In the genomic region with DNA sequence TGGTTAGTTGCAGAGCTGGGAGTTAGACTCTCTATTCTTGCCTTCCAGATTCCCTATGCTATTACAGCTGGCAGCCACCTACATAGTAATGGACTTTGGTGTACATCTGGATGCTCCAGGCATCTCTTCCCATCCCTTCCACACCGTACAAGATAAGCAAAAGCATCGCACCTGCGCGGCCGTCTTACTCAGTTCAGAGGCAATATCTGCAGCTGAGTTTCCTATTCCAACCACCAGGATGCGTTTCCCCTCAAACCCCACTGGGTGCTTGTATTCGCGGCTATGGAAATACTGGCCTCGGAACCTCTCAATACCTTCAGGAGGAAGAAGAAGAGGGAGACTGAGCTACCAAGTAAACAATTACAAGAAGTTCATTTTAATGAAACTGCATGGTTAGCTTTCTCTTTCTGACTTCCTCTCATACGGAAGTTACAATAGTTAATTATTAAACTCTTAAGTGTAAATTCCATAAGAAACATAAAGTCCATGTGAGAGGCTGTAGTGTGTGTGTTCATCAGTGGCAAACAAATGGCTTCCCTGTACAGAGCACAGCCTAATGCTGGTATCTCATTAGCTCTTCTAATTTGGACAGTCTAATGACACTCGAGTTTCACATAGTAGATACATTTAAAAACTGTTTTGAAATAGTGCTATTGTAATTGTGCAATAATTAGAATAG, we compare ENCODE assay signal across 28 mouse cellular contexts. TPM values are rescaled to one million over a fixed set of nuclear protein-coding genes. Genes with fewer than 3 reads are reported as not detected.
A peak's percentile ranks its signal among the peaks of the same experiment; 100 is the strongest.
DNase-seq lines count a peak whose midpoint lies in the region; ATAC-seq and TF ChIP-seq lines count a peak whose summit lies in the region.
"Had no signal": no experiment of that assay in that cellular context is flagged by ENCODE, and none has a peak within 500 bp of the region (broad histone marks: within the 10 kb centered on the region; RNA-seq: fewer than 3 reads in every experiment).

No protein-coding gene starts in this region.

- H3K27me3 ChIP-seq in kidney, embryonic 15.5 days = no peaks in the 10 kb centered on the region
- H3K27me3 ChIP-seq in liver, postnatal 0 days (ENCODE audit: insufficient read depth, low read length) = no peaks in the 10 kb centered on the region
- H3K27me3 ChIP-seq in liver, embryonic 12.5 days (replicated peaks) = no peaks in the 10 kb centered on the region
- H3K27me3 ChIP-seq in intestine, embryonic 15.5 days (replicated peaks) = no peaks in the 10 kb centered on the region
- H3K27me3 ChIP-seq in stomach, embryonic 15.5 days (replicated peaks) = no peaks in the 10 kb centered on the region
- no peaks in the 10 kb centered on the region for H3K27me3 ChIP-seq in neural tube, embryonic 15.5 days (replicated peaks)
- H3K27me3 ChIP-seq: embryonic facial prominence, embryonic 13.5 days; forebrain, embryonic 12.5 days; hindbrain, embryonic 12.5 days had no signal

- H3K27ac ChIP-seq in kidney, embryonic 15.5 days = no peak overlapping the region
- 0 out of 2 replicates have a peak overlapping the region, but pooled peaks have one; percentile 34 for H3K27ac ChIP-seq in liver, postnatal 0 days (ENCODE audit: low read depth)
- H3K27ac ChIP-seq in liver, embryonic 12.5 days = no peak overlapping the region
- no peak overlapping the region for H3K27ac ChIP-seq in intestine, embryonic 15.5 days
- H3K27ac ChIP-seq in stomach, embryonic 15.5 days = no peak overlapping the region
- H3K27ac ChIP-seq in neural tube, embryonic 15.5 days (replicated peaks) = no peak overlapping the region
- H3K27ac ChIP-seq: embryonic facial prominence, embryonic 13.5 days; forebrain, embryonic 12.5 days; hindbrain, embryonic 12.5 days; macrophage had no signal

- TF ChIP-seq CTCF in liver, postnatal 0 days (IDR thresholded peaks at IDR 0.05; ENCODE audit: low read depth) = peak; percentile 24; the same call in 1 of the 2 replicates

- no peak for DNase-seq in kidney, adult 18-20 months
- no peak for DNase-seq in liver, postnatal 0 days
- DNase-seq in gastrocnemius, adult 8-10 months (ENCODE audit: low spot score in 2 of 2) = no peak
- DNase-seq: adrenal gland, adult 2 months; cerebellum, adult 18-20 months; cerebellum, postnatal 36 days; embryo, embryonic 11 days; kidney, postnatal 14 days; lung, embryonic 14.5 days; thymus, postnatal 14 days had no signal

- H3K9me3 ChIP-seq in kidney, embryonic 15.5 days (replicated peaks) = no peaks in the 10 kb centered on the region
- H3K9me3 ChIP-seq in liver, postnatal 0 days (ENCODE audit: low read length) = no peaks in the 10 kb centered on the region
- no peaks in the 10 kb centered on the region for H3K9me3 ChIP-seq in liver, embryonic 12.5 days (replicated peaks)
- no peaks in the 10 kb centered on the region for H3K9me3 ChIP-seq in intestine, embryonic 15.5 days
- no peaks in the 10 kb centered on the region for H3K9me3 ChIP-seq in stomach, embryonic 15.5 days
- H3K9me3 ChIP-seq in neural tube, embryonic 15.5 days (replicated peaks) = no peaks in the 10 kb centered on the region
- H3K9me3 ChIP-seq: embryonic facial prominence, embryonic 13.5 days; forebrain, embryonic 12.5 days; hindbrain, embryonic 12.5 days had no signal

- no peak overlapping the region for H3K4me2 ChIP-seq in kidney, embryonic 15.5 days
- H3K4me2 ChIP-seq in liver, postnatal 0 days (ENCODE audit: low read depth, low read length) = peak overlapping the region; percentile 26; the same call in 1 of the 2 replicates
- no peak overlapping the region for H3K4me2 ChIP-seq in liver, embryonic 12.5 days
- no peak overlapping the region for H3K4me2 ChIP-seq in intestine, embryonic 15.5 days (replicated peaks)
- no peak overlapping the region for H3K4me2 ChIP-seq in stomach, embryonic 15.5 days
- no peak overlapping the region for H3K4me2 ChIP-seq in neural tube, embryonic 15.5 days
- H3K4me2 ChIP-seq: embryonic facial prominence, embryonic 13.5 days; forebrain, embryonic 12.5 days; hindbrain, embryonic 12.5 days; lung, embryonic 14.5 days; midbrain, embryonic 11.5 days had no signal

- TF ChIP-seq EP300 in liver, postnatal 0 days (IDR thresholded peaks at IDR 0.05; ENCODE audit: low read depth) = no peak

- 0 out of 2 replicates have a peak, but pooled peaks cover 2% of the 10 kb centered on the region for H3K4me1 ChIP-seq in kidney, embryonic 15.5 days
- peaks cover 4% of the 10 kb centered on the region; the same call in 1 of the 2 replicates for H3K4me1 ChIP-seq in liver, postnatal 0 days (ENCODE audit: insufficient read depth)
- no peaks in the 10 kb centered on the region for H3K4me1 ChIP-seq in liver, embryonic 12.5 days
- H3K4me1 ChIP-seq in intestine, embryonic 15.5 days (replicated peaks) = no peaks in the 10 kb centered on the region
- no peaks in the 10 kb centered on the region for H3K4me1 ChIP-seq in stomach, embryonic 15.5 days
- no peaks in the 10 kb centered on the region for H3K4me1 ChIP-seq in neural tube, embryonic 15.5 days
- H3K4me1 ChIP-seq: embryonic facial prominence, embryonic 13.5 days; forebrain, embryonic 12.5 days; hindbrain, embryonic 12.5 days had no signal

- 79% methylated on average over 11 of the region's 11 CpGs for WGBS in kidney, embryonic 15.5 days
- 69% methylated on average over 11 of the region's 11 CpGs for WGBS in liver, postnatal 0 days (ENCODE audit: insufficient replicate concordance)
- WGBS in liver, embryonic 12.5 days (ENCODE audit: insufficient replicate concordance) = 70% methylated on average over 11 of the region's 11 CpGs
- 72% methylated on average over 11 of the region's 11 CpGs for WGBS in intestine, embryonic 15.5 days
- WGBS in stomach, embryonic 15.5 days = 74% methylated on average over 11 of the region's 11 CpGs
- 92% methylated on average over 11 of the region's 11 CpGs for WGBS in neural tube, embryonic 15.5 days

- no peaks in the 10 kb centered on the region for H3K36me3 ChIP-seq in kidney, embryonic 15.5 days
- no peaks in the 10 kb centered on the region for H3K36me3 ChIP-seq in liver, postnatal 0 days (replicated peaks; ENCODE audit: insufficient read depth, low read length)
- no peaks in the 10 kb centered on the region for H3K36me3 ChIP-seq in liver, embryonic 12.5 days
- H3K36me3 ChIP-seq in intestine, embryonic 15.5 days = no peaks in the 10 kb centered on the region
- H3K36me3 ChIP-seq in stomach, embryonic 15.5 days = no peaks in the 10 kb centered on the region
- no peaks in the 10 kb centered on the region for H3K36me3 ChIP-seq in neural tube, embryonic 15.5 days
- H3K36me3 ChIP-seq: embryonic facial prominence, embryonic 13.5 days; forebrain, embryonic 12.5 days; hindbrain, embryonic 12.5 days had no signal

- H3K9ac ChIP-seq in kidney, embryonic 15.5 days = no peak overlapping the region
- no peak overlapping the region for H3K9ac ChIP-seq in liver, postnatal 0 days (replicated peaks)
- H3K9ac ChIP-seq in liver, embryonic 12.5 days = no peak overlapping the region
- H3K9ac ChIP-seq in intestine, embryonic 15.5 days = no peak overlapping the region
- no peak overlapping the region for H3K9ac ChIP-seq in stomach, embryonic 15.5 days
- no peak overlapping the region for H3K9ac ChIP-seq in neural tube, embryonic 15.5 days (replicated peaks)
- H3K9ac ChIP-seq: embryonic facial prominence, embryonic 13.5 days; forebrain, embryonic 12.5 days; hindbrain, embryonic 12.5 days; lung, embryonic 14.5 days had no signal

- no peak overlapping the region for H3K4me3 ChIP-seq in kidney, embryonic 15.5 days (replicated peaks)
- H3K4me3 ChIP-seq in liver, postnatal 0 days (ENCODE audit: low read depth, low read length) = no peak overlapping the region
- H3K4me3 ChIP-seq in liver, embryonic 12.5 days = no peak overlapping the region
- no peak overlapping the region for H3K4me3 ChIP-seq in intestine, embryonic 15.5 days (replicated peaks)
- no peak overlapping the region for H3K4me3 ChIP-seq in stomach, embryonic 15.5 days (replicated peaks)
- no peak overlapping the region for H3K4me3 ChIP-seq in neural tube, embryonic 15.5 days (replicated peaks)
- H3K4me3 ChIP-seq: embryonic facial prominence, embryonic 13.5 days; erythroblast, embryonic 14.5 days; forebrain, embryonic 12.5 days; hindbrain, embryonic 12.5 days had no signal

- ATAC-seq in kidney, embryonic 15.5 days (replicated peaks; ENCODE audit: low FRiP score) = peak; percentile 77
- peak; percentile 71 for ATAC-seq in liver, postnatal 0 days
- ATAC-seq in liver, embryonic 12.5 days = no peak
- ATAC-seq in intestine, embryonic 15.5 days = peak; percentile 92
- peak; percentile 14; the same call in 1 of the 2 replicates for ATAC-seq in stomach, embryonic 15.5 days (ENCODE audit: insufficient read depth, low FRiP score, low read depth)
- ATAC-seq in neural tube, embryonic 15.5 days (ENCODE audit: low FRiP score) = no peak

RNA-seq across cellular contexts. Expression of gene Fmo2, which starts 12.2 kb away (rescaled TPM):
- polyA plus RNA-seq in kidney, embryonic 15.5 days (2015; fragmentation: Nextera tagmentation; extraction: Ambion mirVana) = 4.9 and 8.0 TPM in 2 replicates
- polyA plus RNA-seq in liver, postnatal 0 days (2015; fragmentation: Nextera tagmentation; extraction: Ambion mirVana) = 0.55 and 0.62 TPM in 2 replicates
- polyA plus RNA-seq in liver, embryonic 12.5 days (2016; fragmentation: Nextera tagmentation; extraction: Ambion mirVana) = 0.07 and 0.11 TPM in 2 replicates
- 2.5 and 2.9 TPM in 2 replicates for polyA plus RNA-seq in intestine, embryonic 15.5 days (2015; fragmentation: Nextera tagmentation; extraction: Ambion mirVana)
- polyA plus RNA-seq in stomach, embryonic 15.5 days (2015; fragmentation: Nextera tagmentation; extraction: Ambion mirVana) = 5.9 and 7.4 TPM in 2 replicates
- 0.27 and 0.42 TPM in 2 replicates for polyA plus RNA-seq in neural tube, embryonic 15.5 days (2015; fragmentation: Nextera tagmentation; extraction: Ambion mirVana)
- 10 to 100 TPM in 3 of 4 experiments, 1 to 10 TPM in 1; 5.9 to 16.7 (median 15.6) TPM for total RNA-seq in gastrocnemius, adult 8-10 months (2022)
- polyA plus RNA-seq: erythroblast, embryonic 14.5 days; forebrain, embryonic 12.5 days; hindbrain, embryonic 12.5 days; macrophage; midbrain, embryonic 11.5 days had no signal

RNA-seq across cellular contexts. Expression of gene Fmo1, which starts 19.9 kb away (rescaled TPM):
- polyA plus RNA-seq in kidney, embryonic 15.5 days (2015; fragmentation: Nextera tagmentation; extraction: Ambion mirVana) = 41.5 and 42.2 TPM in 2 replicates
- polyA plus RNA-seq in liver, postnatal 0 days (2015; fragmentation: Nextera tagmentation; extraction: Ambion mirVana) = 49.7 and 51.5 TPM in 2 replicates
- 3.8 and 4.8 TPM in 2 replicates for polyA plus RNA-seq in liver, embryonic 12.5 days (2016; fragmentation: Nextera tagmentation; extraction: Ambion mirVana)
- 16.9 and 20.4 TPM in 2 replicates for polyA plus RNA-seq in intestine, embryonic 15.5 days (2015; fragmentation: Nextera tagmentation; extraction: Ambion mirVana)
- polyA plus RNA-seq in stomach, embryonic 15.5 days (2015; fragmentation: Nextera tagmentation; extraction: Ambion mirVana) = 13.6 and 16.4 TPM in 2 replicates
- polyA plus RNA-seq in neural tube, embryonic 15.5 days (2015; fragmentation: Nextera tagmentation; extraction: Ambion mirVana) = 20.8 and 25.9 TPM in 2 replicates
- 10 to 100 TPM in 3 of 4 experiments, 1 to 10 TPM in 1; 5.5 to 16.6 (median 11.4) TPM for total RNA-seq in gastrocnemius, adult 8-10 months (2022)
- total RNA-seq: neutrophil, adult 5-6 weeks had no signal
- polyA plus RNA-seq: erythroblast, embryonic 14.5 days; macrophage had no signal

RNA-seq across cellular contexts. Expression of gene Fmo6, which starts 51.0 kb away (rescaled TPM):
- 0.09 and 0.13 TPM in 2 replicates for polyA plus RNA-seq in kidney, embryonic 15.5 days (2015; fragmentation: Nextera tagmentation; extraction: Ambion mirVana)
- polyA plus RNA-seq in liver, postnatal 0 days (2015; fragmentation: Nextera tagmentation; extraction: Ambion mirVana) = not detected in 2 replicates
- polyA plus RNA-seq in liver, embryonic 12.5 days (2016; fragmentation: Nextera tagmentation; extraction: Ambion mirVana) = not detected in 2 replicates
- polyA plus RNA-seq in intestine, embryonic 15.5 days (2015; fragmentation: Nextera tagmentation; extraction: Ambion mirVana) = not detected in 2 replicates
- 0.10 TPM in 1 of 2 replicates, not detected in the other for polyA plus RNA-seq in stomach, embryonic 15.5 days (2015; fragmentation: Nextera tagmentation; extraction: Ambion mirVana)
- polyA plus RNA-seq in neural tube, embryonic 15.5 days (2015; fragmentation: Nextera tagmentation; extraction: Ambion mirVana) = 0.14 TPM in 1 of 2 replicates, not detected in the other
- total RNA-seq in gastrocnemius, adult 8-10 months (2022) = not detected
- total RNA-seq: adrenal gland, adult 2 months; gastrocnemius, adult 18-20 months; heart, adult 8-10 months; heart, postnatal 25 days; left cerebral cortex, adult 18-20 months; left cerebral cortex, postnatal 25 days; neutrophil, adult 5-6 weeks had no signal
- polyA plus RNA-seq: adrenal gland, adult 2 months; erythroblast, embryonic 14.5 days; heart, embryonic 14.5 days; hindbrain, embryonic 12.5 days; lung, embryonic 14.5 days; macrophage; midbrain, embryonic 11.5 days had no signal

Comparison
In these comparisons a context has a peak if more than half of its experiments do, and no peak if none do; other contexts are left out.
1. ATAC-seq: peak in kidney, embryonic 15.5 days (single experiment), liver, postnatal 0 days (single experiment), intestine, embryonic 15.5 days (single experiment) and stomach, embryonic 15.5 days (single experiment); none in liver, embryonic 12.5 days (single experiment) and neural tube, embryonic 15.5 days (single experiment).